Mouse (Mus musculus): ENCODE measurements around the gene Fate1.

GRCm38 (mm10) chrX:71983775-71984174, 11.0 kb downstream of the Fate1 start:
- no peak for TF ChIP-seq CTCF (IDR thresholded peaks at IDR 0.05; ENCODE audit: borderline replicate concordance, insufficient read depth, low read length)
- TF ChIP-seq POLR2A (IDR thresholded peaks at IDR 0.05; ENCODE audit: low read depth, low read length): no peak
